Mouse (Mus musculus) embryonic facial prominence, embryonic 13.5 days (tissue): ENCODE measurements around the gene Gm16442. TPM values are rescaled to one million over a fixed set of nuclear protein-coding genes. Genes with fewer than 3 reads are reported as not detected.
"Not testable (repeated sequence)": the region's sequence is repeated elsewhere in the genome, so short reads cannot be mapped to it uniquely, and the experiment has no call there.

Source experiments
- ATAC-seq: fragments of 200-750 bp; cut with Nextera tagmentation; 2 replicates; pipeline ENCODE4 v1.8.0; 2017; ENCODE audit warnings: low read depth; ENCODE audit not compliant: insufficient number of reproducible peaks, insufficient read depth, low FRiP score, low TSS enrichment
- H3K27ac ChIP-seq: fragments of 300-500 bp; sonication (generic); 2 replicates; pipeline ENCODE4 v1.5.1; 2015; ENCODE audit warnings: moderate library complexity, mild to moderate bottlenecking, inconsistent platforms
- H3K27me3 ChIP-seq: fragments of 300-500 bp; sonication (generic); 2 replicates; pipeline ENCODE4 v1.6.1; 2015; ENCODE audit warnings: mild to moderate bottlenecking, inconsistent platforms
- H3K36me3 ChIP-seq: fragments of 300-500 bp; sonication (generic); 2 replicates; pipeline ENCODE4 v1.6.1; 2015; ENCODE audit warnings: mild to moderate bottlenecking, inconsistent platforms
- H3K4me1 ChIP-seq: fragments of 300-500 bp; sonication (generic); 2 replicates; pipeline ENCODE4 v1.6.1; 2015; ENCODE audit warnings: inconsistent platforms
- H3K4me2 ChIP-seq: fragments of 300-500 bp; sonication (generic); 2 replicates; pipeline ENCODE4 v1.6.1; 2015; ENCODE audit warnings: moderate library complexity, mild to moderate bottlenecking, inconsistent platforms
- H3K4me3 ChIP-seq: fragments of 300-500 bp; sonication (generic); 2 replicates; pipeline ENCODE4 v1.5.1; 2015; ENCODE audit warnings: mild to moderate bottlenecking, inconsistent platforms
- H3K9ac ChIP-seq: fragments of 300-500 bp; sonication (generic); 2 replicates; pipeline ENCODE4 v1.6.1; 2015; ENCODE audit warnings: mild to moderate bottlenecking, inconsistent platforms
- H3K9me3 ChIP-seq: fragments of 300-500 bp; sonication (generic); 2 replicates; pipeline ENCODE4 v1.6.1; 2016; ENCODE audit warnings: inconsistent platforms
- WGBS: fragments of 180-500 bp; shearing (Covaris S2); methylation state at CpG from one replicate; pipeline ENCODE4 v1.1.7; 2015; ENCODE audit warnings: mixed read lengths; 5-methylcytosine and 5-hydroxymethylcytosine counted together
- polyA plus RNA-seq: library from polyadenylated mRNA; unstranded; fragments of >200 nt; fragmentation: Nextera tagmentation; extraction: Ambion mirVana; gene quantifications from 2 replicates; pipeline ENCODE4 v1.2.1, GENCODE M21; 2015

Gm16442 gene
- polyA plus RNA-seq, result not detected in 2 replicates

- no CpG with 5 or more reads among the region's 2 CpGs for WGBS
Measured at GRCm38 (mm10) chr7:20122479-20122878, at the start of gene Gm16442. TSS of gene Gm16442 (minus strand) at chr7:20122579.

GRCm38 (mm10) chr7:20168277-20168676, 45.9 kb upstream of the Gm16442 start, which contains the start of gene Vmn1r94:
TSS of gene Vmn1r94 (minus strand) at chr7:20168377.
- H3K4me1 ChIP-seq, H3K9me3 ChIP-seq, H3K36me3 ChIP-seq, H3K9ac ChIP-seq, H3K27me3 ChIP-seq, H3K4me3 ChIP-seq, ATAC-seq, H3K27ac ChIP-seq, H3K4me2 ChIP-seq: not testable (repeated sequence)
- WGBS, result no CpG with 5 or more reads among the region's 3 CpGs

More at GRCm38 (mm10) chr7:20122479-20122878, at the start of gene Gm16442:
- not testable (repeated sequence) for H3K4me3 ChIP-seq, H3K27me3 ChIP-seq, H3K9ac ChIP-seq, H3K4me1 ChIP-seq, ATAC-seq, H3K27ac ChIP-seq, H3K4me2 ChIP-seq, H3K36me3 ChIP-seq, H3K9me3 ChIP-seq

GRCm38 (mm10) chr7:20138988-20139387, 16.6 kb upstream of the Gm16442 start, which contains the start of gene Vmn1r93:
TSS of gene Vmn1r93 (minus strand) at chr7:20139088.
- H3K27ac ChIP-seq, H3K27me3 ChIP-seq, H3K36me3 ChIP-seq, H3K4me2 ChIP-seq, ATAC-seq, H3K9ac ChIP-seq, H3K9me3 ChIP-seq, H3K4me3 ChIP-seq, H3K4me1 ChIP-seq: not testable (repeated sequence)
- WGBS, result no CpG with 5 or more reads among the region's 5 CpGs

GRCm38 (mm10) chr7:20099380-20099779, 23.0 kb downstream of the Gm16442 start, which contains the start of gene Vmn1r91:
TSS of gene Vmn1r91 (plus strand) at chr7:20099680.
- not testable (repeated sequence) for H3K36me3 ChIP-seq, H3K4me2 ChIP-seq, H3K9me3 ChIP-seq, H3K4me1 ChIP-seq, H3K27ac ChIP-seq, H3K9ac ChIP-seq, H3K4me3 ChIP-seq, ATAC-seq, H3K27me3 ChIP-seq
- 84% methylated on average over 5 of the region's 5 CpGs for WGBS

GRCm38 (mm10) chr7:20078118-20078517, 44.3 kb downstream of the Gm16442 start:
- H3K27ac ChIP-seq, H3K4me3 ChIP-seq, H3K27me3 ChIP-seq, H3K9me3 ChIP-seq, H3K4me2 ChIP-seq, H3K4me1 ChIP-seq, H3K9ac ChIP-seq, ATAC-seq, H3K36me3 ChIP-seq: not testable (repeated sequence)
- 64% methylated on average over 18 of the region's 18 CpGs for WGBS

Other genes with a start within 250 kb of the Gm16442 start
- gene Ceacam19, start 234.6 kb downstream of the Gm16442 start, polyA plus RNA-seq, result 0.25 and 0.48 TPM in 2 replicates
- 12.0 and 12.9 TPM in 2 replicates for gene Pvr, start 201.4 kb downstream of the Gm16442 start, polyA plus RNA-seq
- gene Igsf23, start 171.8 kb downstream of the Gm16442 start, polyA plus RNA-seq, result 0.30 TPM in 1 of 2 replicates, not detected in the other
- 0.15 TPM in 1 of 2 replicates, not detected in the other for gene Ceacam20, start 157.2 kb downstream of the Gm16442 start, polyA plus RNA-seq
- gene Nlrp9b, start 131.1 kb downstream of the Gm16442 start, polyA plus RNA-seq, result not detected in 2 replicates
- gene Vmn1r91, start 22.9 kb downstream of the Gm16442 start, polyA plus RNA-seq, result not detected in 2 replicates
- not detected in 2 replicates for gene Vmn1r93, start 16.5 kb upstream of the Gm16442 start, polyA plus RNA-seq
- not detected in 2 replicates for gene Vmn1r94, start 45.8 kb upstream of the Gm16442 start, polyA plus RNA-seq
- not detected in 2 replicates for gene Vmn1r95, start 71.1 kb upstream of the Gm16442 start, polyA plus RNA-seq
- not detected in 2 replicates for gene Gm6164, start 83.0 kb upstream of the Gm16442 start, polyA plus RNA-seq
- gene Gm4498, start 111.2 kb upstream of the Gm16442 start, polyA plus RNA-seq, result not detected in 2 replicates
- not detected in 2 replicates for gene Gm5890, start 140.3 kb upstream of the Gm16442 start, polyA plus RNA-seq
- not detected in 2 replicates for gene Gm4133, start 211.5 kb upstream of the Gm16442 start, polyA plus RNA-seq